Mouse (Mus musculus) forebrain, embryonic 11.5 days (tissue): Measurements from ENCODE around the gene Ptprq. TPM values are rescaled to one million over a fixed set of nuclear protein-coding genes. Genes with fewer than 3 reads are reported as not detected.

Source experiments
- ATAC-seq: fragments of 200-750 bp; cut with Nextera tagmentation; replicated peaks from 2 replicates; pipeline ENCODE4 v1.8.0; 2017; ENCODE audit warnings: moderate TSS enrichment; ENCODE audit not compliant: low FRiP score
- DNase-seq: peaks from one replicate; pipeline ENCODE4 v3.0.0-alpha.2; 2017; ENCODE audit warnings: low spot score
- H3K27ac ChIP-seq: fragments of 300-500 bp; sonication (generic); 2 replicates; pipeline ENCODE4 v1.5.1; 2014; ENCODE audit warnings: low read depth, low read length
- H3K27me3 ChIP-seq: fragments of 300-500 bp; sonication (generic); 2 replicates; pipeline ENCODE4 v1.6.1; 2014; ENCODE audit warnings: mild to moderate bottlenecking, low read length, mixed read lengths; ENCODE audit not compliant: control insufficient read depth, insufficient read depth
- H3K36me3 ChIP-seq: fragments of 300-500 bp; sonication (generic); 2 replicates; pipeline ENCODE4 v1.6.1; 2014; ENCODE audit warnings: mild to moderate bottlenecking, low read length, moderate library complexity, mixed read lengths; ENCODE audit not compliant: control insufficient read depth, insufficient read depth
- H3K4me1 ChIP-seq: fragments of 300-500 bp; sonication (generic); replicated peaks from 2 replicates; pipeline ENCODE4 v1.6.1; 2014; ENCODE audit warnings: low read length, mixed read lengths; ENCODE audit not compliant: control insufficient read depth, insufficient read depth
- H3K4me2 ChIP-seq: fragments of 300-500 bp; sonication (generic); 2 replicates; pipeline ENCODE4 v1.6.1; 2014; ENCODE audit warnings: low read depth, mild to moderate bottlenecking, low read length, moderate library complexity, mixed read lengths; ENCODE audit not compliant: severe bottlenecking
- H3K4me3 ChIP-seq: fragments of 300-500 bp; sonication (generic); 2 replicates; pipeline ENCODE4 v1.5.1; 2014; ENCODE audit warnings: low read depth, low read length
- H3K9ac ChIP-seq: fragments of 300-500 bp; sonication (generic); 2 replicates; pipeline ENCODE4 v1.6.1; 2014; ENCODE audit warnings: low read length
- H3K9me3 ChIP-seq: fragments of 300-500 bp; sonication (generic); 2 replicates; pipeline ENCODE4 v1.6.1; 2016; ENCODE audit warnings: low read length, mixed read lengths; ENCODE audit not compliant: control insufficient read depth
- WGBS: fragments of 180-500 bp; shearing (Covaris S2); extraction: QIAGEN DNeasy Blood & Tissue Kit; methylation state at CpG from one replicate; pipeline ENCODE4 v1.1.7; 2014; 5-methylcytosine and 5-hydroxymethylcytosine counted together
- polyA plus RNA-seq: library from polyadenylated mRNA; unstranded; fragments of >200 nt; fragmentation: Nextera tagmentation; extraction: Ambion mirVana; gene quantifications from 2 replicates; pipeline ENCODE4 v1.2.1, GENCODE M21; 2014

Ptprq gene
- polyA plus RNA-seq, 1 experiment from 2014 or later, result not detected

- ATAC-seq, result peak; percentile 62
- H3K9ac ChIP-seq, result peak overlapping the region; percentile 32; the same call in 1 of the 2 replicates
- peaks cover 2% of the 10 kb centered on the region; the same call in 1 of the 2 replicates for H3K4me1 ChIP-seq
- DNase-seq, result peak; percentile 58
- H3K27me3 ChIP-seq, result no peaks in the 10 kb centered on the region
- H3K27ac ChIP-seq, result no peak overlapping the region
- 37% methylated on average over 18 of the region's 18 CpGs for WGBS
- no peaks in the 10 kb centered on the region for H3K9me3 ChIP-seq
- peak overlapping the region; percentile 42 for H3K4me2 ChIP-seq
- peak overlapping the region; percentile 11; the same call in 1 of the 2 replicates for H3K4me3 ChIP-seq
- H3K36me3 ChIP-seq, result no peaks in the 10 kb centered on the region
These were observed 226.8 kb downstream of the Ptprq start for GRCm38 (mm10) chr10:107492867-107493579.

- no peak overlapping the region for H3K27ac ChIP-seq
- H3K4me3 ChIP-seq, result no peak overlapping the region
- DNase-seq (peak; percentile 49), ATAC-seq (peak; percentile 18; the same call in 1 of the 2 replicates)
- no peaks in the 10 kb centered on the region for H3K9me3 ChIP-seq
- WGBS, result 31% methylated on average over 12 of the region's 12 CpGs
- no peaks in the 10 kb centered on the region for H3K27me3 ChIP-seq
- H3K9ac ChIP-seq, result no peak overlapping the region
- no peak overlapping the region for H3K4me2 ChIP-seq
- peaks cover 2% of the 10 kb centered on the region; the same call in 1 of the 2 replicates for H3K4me1 ChIP-seq
- no peaks in the 10 kb centered on the region for H3K36me3 ChIP-seq
These were observed 231.1 kb downstream of the Ptprq start for GRCm38 (mm10) chr10:107488654-107489315.

- Histone ChIP-seq H3K4me3 (no peak overlapping the region), H3K9ac (no peak overlapping the region), H3K9me3 (no peaks in the 10 kb centered on the region), H3K36me3 (no peaks in the 10 kb centered on the region), H3K27me3 (no peaks in the 10 kb centered on the region), H3K4me1 (peaks cover 2% of the 10 kb centered on the region; the same call in 1 of the 2 replicates), H3K27ac (no peak overlapping the region), H3K4me2 (no peak overlapping the region)
- WGBS, result 79% methylated on average over 12 of the region's 12 CpGs
- DNase-seq (peak; percentile 47), ATAC-seq (no peak)
These were observed 233.1 kb downstream of the Ptprq start for GRCm38 (mm10) chr10:107486770-107487169.

- no peak within 1 kb of the TSS for H3K4me2 ChIP-seq
- H3K27me3 ChIP-seq, result no peaks in the 10 kb centered on the region
- WGBS, result 74% methylated on average over 8 of the region's 8 CpGs
- H3K27ac ChIP-seq, result no peak within 1 kb of the TSS
- no peaks in the 10 kb centered on the region for H3K36me3 ChIP-seq
- peaks cover 2% of the 10 kb centered on the region; the same call in 1 of the 2 replicates for H3K4me1 ChIP-seq
- no peak within 1 kb of the TSS for H3K9ac ChIP-seq
- ATAC-seq, result no peak
- no peak within 1 kb of the TSS for H3K4me3 ChIP-seq
- H3K9me3 ChIP-seq, result no peaks in the 10 kb centered on the region
- DNase-seq, result no peak
These were observed 234.0 kb downstream of the Ptprq start, which contains the start of gene Myf5 for GRCm38 (mm10) chr10:107485870-107486269. Gene Myf5, minus strand, starts transcription at chr10:107486134.

GRCm38 (mm10) chr10:107484050-107484449 lies 235.8 kb downstream of the Ptprq start:
- Histone ChIP-seq H3K27me3 (no peaks in the 10 kb centered on the region), H3K27ac (no peak overlapping the region), H3K4me3 (no peak overlapping the region), H3K4me1 (peaks cover 2% of the 10 kb centered on the region; the same call in 1 of the 2 replicates), H3K9ac (no peak overlapping the region), H3K9me3 (no peaks in the 10 kb centered on the region), H3K36me3 (no peaks in the 10 kb centered on the region), H3K4me2 (no peak overlapping the region)
- DNase-seq, result no peak
- no peak for ATAC-seq
- WGBS, result 81% methylated on average over 10 of the region's 10 CpGs

- no peaks in the 10 kb centered on the region for H3K36me3 ChIP-seq
- no peaks in the 10 kb centered on the region for H3K27me3 ChIP-seq
- H3K4me3 ChIP-seq, result no peak overlapping the region
- H3K4me2 ChIP-seq, result no peak overlapping the region
- no peak overlapping the region for H3K27ac ChIP-seq
- no peak overlapping the region for H3K9ac ChIP-seq
- H3K9me3 ChIP-seq, result no peaks in the 10 kb centered on the region
- WGBS, result 57% methylated on average over 2 of the region's 2 CpGs
- DNase-seq, result no peak
- no peaks in the 10 kb centered on the region for H3K4me1 ChIP-seq
- ATAC-seq, result no peak
These were observed 246.4 kb downstream of the Ptprq start for GRCm38 (mm10) chr10:107473497-107473896.

- 85% methylated on average over 5 of the region's 5 CpGs for WGBS
- H3K9me3 ChIP-seq, result no peaks in the 10 kb centered on the region
- H3K27me3 ChIP-seq, result no peaks in the 10 kb centered on the region
- DNase-seq, result no peak
- H3K4me2 ChIP-seq, result no peak overlapping the region
- no peak overlapping the region for H3K9ac ChIP-seq
- ATAC-seq, result no peak
- no peak overlapping the region for H3K4me3 ChIP-seq
- no peak overlapping the region for H3K27ac ChIP-seq
- no peaks in the 10 kb centered on the region for H3K36me3 ChIP-seq
- H3K4me1 ChIP-seq, result no peaks in the 10 kb centered on the region
These were observed 248.1 kb downstream of the Ptprq start for GRCm38 (mm10) chr10:107471712-107472111.

GRCm38 (mm10) chr10:107467819-107468218 lies 252.0 kb downstream of the Ptprq start:
- Histone ChIP-seq H3K4me3 (no peak overlapping the region), H3K36me3 (no peaks in the 10 kb centered on the region), H3K27ac (no peak overlapping the region), H3K4me2 (no peak overlapping the region), H3K9me3 (no peaks in the 10 kb centered on the region), H3K9ac (no peak overlapping the region), H3K4me1 (no peaks in the 10 kb centered on the region), H3K27me3 (no peaks in the 10 kb centered on the region)
- DNase-seq (no peak), ATAC-seq (no peak)
- 88% methylated on average over 7 of the region's 7 CpGs for WGBS
